Mouse (Mus musculus) lung, postnatal 10 days (tissue): ENCODE data around the gene Rnf135.
A peak's percentile ranks its signal among the peaks of the same experiment; 100 is the strongest.
"Not testable (repeated sequence)": the region's sequence is repeated elsewhere in the genome, so short reads cannot be mapped to it uniquely, and the experiment has no call there.

Experiments used
- DNase-seq: peaks from one replicate; pipeline ENCODE4 v3.0.0; 2021

Gene Rnf135

GRCm38 (mm10) chr11:80183705-80184255 lies at the start of gene Rnf135:
TSS of gene Rnf135 (plus strand) at chr11:80183851.
- DNase-seq, result peak; percentile 98

- DNase-seq, result no peak
These were observed 48.9 kb upstream of the Rnf135 start for GRCm38 (mm10) chr11:80134744-80135143.

- DNase-seq, result no peak
These were observed 47.5 kb upstream of the Rnf135 start for GRCm38 (mm10) chr11:80135954-80136683.

GRCm38 (mm10) chr11:80136786-80137185 lies 46.9 kb upstream of the Rnf135 start:
- no peak for DNase-seq

- DNase-seq, result no peak
These were observed 45.9 kb upstream of the Rnf135 start for GRCm38 (mm10) chr11:80137773-80138172.

GRCm38 (mm10) chr11:80141825-80142521 lies 41.7 kb upstream of the Rnf135 start, which contains the start of gene Tefm:
TSS of gene Tefm (minus strand) at chr11:80142175.
- peak; percentile 91 for DNase-seq

- peak; percentile 25 for DNase-seq
These were observed 40.8 kb upstream of the Rnf135 start for GRCm38 (mm10) chr11:80142872-80143271.

- no peak for DNase-seq
These were observed 37.8 kb upstream of the Rnf135 start for GRCm38 (mm10) chr11:80145787-80146275.

- no peak for DNase-seq
These were observed 35.9 kb upstream of the Rnf135 start for GRCm38 (mm10) chr11:80147748-80148147.

- DNase-seq, result peak; percentile 68
These were observed 35.3 kb upstream of the Rnf135 start for GRCm38 (mm10) chr11:80148313-80148712.

GRCm38 (mm10) chr11:80148974-80149373 lies 34.7 kb upstream of the Rnf135 start:
- DNase-seq, result not testable (repeated sequence)

- DNase-seq, result no peak
These were observed 34.1 kb upstream of the Rnf135 start for GRCm38 (mm10) chr11:80149412-80150023.

GRCm38 (mm10) chr11:80150566-80150965 lies 33.1 kb upstream of the Rnf135 start:
- DNase-seq, result no peak

- DNase-seq, result no peak
These were observed 32.1 kb upstream of the Rnf135 start for GRCm38 (mm10) chr11:80151541-80151940.

GRCm38 (mm10) chr11:80152376-80152775 lies 31.3 kb upstream of the Rnf135 start:
- DNase-seq, result peak; percentile 41

- peak; percentile 95 for DNase-seq
These were observed 29.7 kb upstream of the Rnf135 start, which contains the start of gene Adap2 for GRCm38 (mm10) chr11:80153857-80154495. TSS of gene Adap2 (plus strand) at chr11:80154105.

GRCm38 (mm10) chr11:80154501-80154900 lies 29.1 kb upstream of the Rnf135 start:
- no peak for DNase-seq

GRCm38 (mm10) chr11:80155541-80155940 lies 28.1 kb upstream of the Rnf135 start:
- no peak for DNase-seq

- DNase-seq, result no peak
These were observed 27.7 kb upstream of the Rnf135 start for GRCm38 (mm10) chr11:80155961-80156360.

- no peak for DNase-seq
These were observed 26.8 kb upstream of the Rnf135 start for GRCm38 (mm10) chr11:80156841-80157240.

GRCm38 (mm10) chr11:80159018-80159417 lies 24.6 kb upstream of the Rnf135 start:
- DNase-seq, result no peak

GRCm38 (mm10) chr11:80161041-80161440 lies 22.6 kb upstream of the Rnf135 start:
- DNase-seq, result no peak
